Mouse (Mus musculus) ES-Bruce4 (cell line): ENCODE data around the gene Crtc3.

Experiments
- CTCF ChIP-seq: IDR thresholded peaks from one replicate; pipeline ENCODE4 v1.8.1; 2011; ENCODE audit warnings: low read depth, low read length
- EP300 ChIP-seq: IDR thresholded peaks from 2 replicates; pipeline ENCODE4 v1.6.1; 2011; ENCODE audit warnings: low read depth, low read length; ENCODE audit not compliant: insufficient read depth
- POLR2A ChIP-seq: IDR thresholded peaks from one replicate; pipeline ENCODE4 v1.8.1; 2011; ENCODE audit warnings: low read length; ENCODE audit not compliant: insufficient read depth

- no peak for TF ChIP-seq CTCF
- no peak for TF ChIP-seq EP300
- no peak for TF ChIP-seq POLR2A
Observed at GRCm38 (mm10) chr7:80653077-80653476, 35.6 kb downstream of the Crtc3 start.
